Mouse (Mus musculus) layer of hippocampus, adult 18-20 months (tissue): ENCODE measurements around the gene Brd4. TPM values are rescaled to one million over a fixed set of nuclear protein-coding genes. Genes with fewer than 3 reads are reported as not detected.
A peak's percentile ranks its signal among the peaks of the same experiment; 100 is the strongest.

ENCODE experiments used
- DNase-seq, 2 experiments: peaks; one replicate each; pipeline ENCODE4 v3.0.0; 2022; ENCODE audit warnings: low spot score in 2 of 2
- total RNA-seq, 2 experiments: library from RNA; stranded (reverse); gene quantifications; 2 replicates each; pipeline ENCODE4 v1.2.3; 2021

Gene Brd4
- total RNA-seq, 2 experiments from 2014 or later: 109 to 119 TPM

DNA sequence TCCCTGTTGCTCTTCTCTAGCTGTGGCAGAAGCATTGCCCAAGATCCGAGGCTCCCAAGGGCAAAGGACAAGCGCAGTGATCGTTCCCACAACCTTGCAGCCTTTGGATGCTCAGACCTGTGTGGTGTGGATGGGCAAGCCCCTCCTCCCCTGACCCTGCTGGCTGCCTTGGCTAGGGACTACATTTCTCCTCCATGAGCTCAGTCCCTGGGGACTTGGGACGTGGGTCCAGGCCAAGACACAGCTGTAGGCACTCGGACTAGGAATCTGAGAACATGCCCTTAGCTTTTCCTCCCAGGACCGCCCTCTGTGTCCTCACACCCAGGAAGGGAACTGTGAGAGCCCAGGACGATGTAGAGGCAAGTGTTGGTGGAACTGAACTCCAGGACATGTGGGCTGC is 111.4 kb downstream of the Brd4 start:
- DNase-seq: no peak

- DNase-seq: no peak
Observed at GRCm38 (mm10) chr17:32172485-32172884, 112.0 kb downstream of the Brd4 start.

- no peak for DNase-seq
Observed at GRCm38 (mm10) chr17:32169518-32170225, 114.8 kb downstream of the Brd4 start.

DNA sequence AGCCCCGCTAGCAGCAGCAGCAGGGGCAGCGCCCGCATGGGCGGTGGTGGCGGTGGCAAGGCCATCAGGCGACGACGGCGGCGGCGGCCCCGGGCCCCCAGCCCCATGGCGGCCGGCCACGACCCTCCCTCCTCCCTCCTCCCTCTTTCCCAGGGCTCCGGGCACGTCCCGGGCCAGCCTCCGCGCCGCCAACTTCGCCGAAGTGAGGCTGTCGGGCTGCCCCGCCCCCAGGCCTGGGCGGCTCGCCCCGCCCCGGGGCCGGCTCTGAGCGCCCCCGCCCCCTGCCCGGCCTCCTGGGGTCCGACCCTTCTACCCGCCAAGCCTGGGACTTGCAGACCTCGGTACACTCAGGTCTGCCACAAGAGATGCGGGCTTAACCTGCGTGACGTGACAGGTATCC is 117.8 kb downstream of the Brd4 start, which contains the start of gene Notch3:
TSS of gene Notch3 (minus strand) at position 166 of the 400 bp plus-strand sequence.
- DNase-seq: no peak

DNA sequence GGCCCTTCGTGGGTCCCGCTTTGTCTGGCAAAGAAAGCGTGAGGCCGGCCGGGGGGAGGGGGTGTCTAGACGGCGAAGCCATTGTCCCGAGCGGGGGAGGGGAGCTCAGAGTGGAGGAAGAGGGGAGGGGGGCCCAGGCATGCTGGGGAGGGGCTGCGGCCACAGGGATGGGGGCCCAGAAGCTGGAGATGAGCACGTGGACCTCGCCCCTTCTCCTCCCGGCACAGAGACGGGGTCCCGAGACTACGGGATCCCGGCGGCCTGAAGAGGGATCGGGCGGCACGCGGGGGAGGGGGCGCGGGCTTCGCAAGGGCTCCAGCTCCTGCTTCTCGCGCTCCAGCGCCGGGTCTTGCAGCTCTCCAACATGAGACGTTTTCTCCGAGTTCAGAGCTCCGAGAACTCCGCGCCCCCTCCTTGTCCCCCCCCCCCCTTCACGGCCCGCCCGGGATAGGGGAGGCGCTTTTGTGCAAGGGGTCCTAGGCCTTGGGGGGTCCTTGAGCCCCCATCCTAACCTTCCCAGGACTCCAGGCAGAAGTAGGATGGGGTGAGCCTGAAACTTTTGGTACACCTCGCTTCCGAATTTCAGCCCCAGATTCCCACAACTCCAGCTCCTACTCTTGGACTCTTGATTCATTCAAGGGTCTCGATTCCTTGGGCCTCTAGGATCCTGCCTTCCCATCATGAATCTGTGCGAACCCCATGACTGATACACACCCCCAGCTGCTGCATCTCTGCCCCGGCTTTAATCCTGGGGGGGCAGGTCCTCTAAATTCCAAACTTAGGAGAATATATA is 118.5 kb downstream of the Brd4 start:
- DNase-seq: no peak

DNA sequence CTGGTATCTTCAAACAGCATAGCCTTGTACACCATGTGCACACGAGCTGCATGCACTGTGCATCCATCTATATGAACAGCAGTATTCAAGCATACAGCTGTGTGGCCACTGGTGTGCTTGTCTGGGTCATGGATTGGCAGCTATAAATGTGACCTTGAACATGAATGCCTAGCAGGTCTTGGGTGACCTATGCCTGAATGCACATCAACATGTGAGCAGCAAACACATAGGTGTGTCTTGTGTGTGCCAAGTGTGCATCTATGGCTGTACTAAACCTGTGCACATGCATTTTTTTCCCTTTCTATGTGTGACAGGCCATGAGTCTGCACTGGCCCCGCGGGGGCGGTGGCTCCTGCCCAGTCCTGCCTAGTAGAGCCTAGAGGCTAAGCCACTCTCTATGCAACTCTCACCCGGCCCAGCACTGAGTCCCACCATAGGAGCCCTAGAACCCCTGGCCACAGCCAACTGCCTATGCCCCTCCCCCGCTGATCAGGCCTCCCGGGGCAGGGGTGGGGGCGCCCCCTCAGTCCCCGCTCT is 119.2 kb downstream of the Brd4 start:
- DNase-seq: no peak

- DNase-seq: no peak
Observed at GRCm38 (mm10) chr17:32164780-32165179, 119.7 kb downstream of the Brd4 start.

GRCm38 (mm10) chr17:32163910-32164650 is 120.4 kb downstream of the Brd4 start:
- DNase-seq: no peak

DNA sequence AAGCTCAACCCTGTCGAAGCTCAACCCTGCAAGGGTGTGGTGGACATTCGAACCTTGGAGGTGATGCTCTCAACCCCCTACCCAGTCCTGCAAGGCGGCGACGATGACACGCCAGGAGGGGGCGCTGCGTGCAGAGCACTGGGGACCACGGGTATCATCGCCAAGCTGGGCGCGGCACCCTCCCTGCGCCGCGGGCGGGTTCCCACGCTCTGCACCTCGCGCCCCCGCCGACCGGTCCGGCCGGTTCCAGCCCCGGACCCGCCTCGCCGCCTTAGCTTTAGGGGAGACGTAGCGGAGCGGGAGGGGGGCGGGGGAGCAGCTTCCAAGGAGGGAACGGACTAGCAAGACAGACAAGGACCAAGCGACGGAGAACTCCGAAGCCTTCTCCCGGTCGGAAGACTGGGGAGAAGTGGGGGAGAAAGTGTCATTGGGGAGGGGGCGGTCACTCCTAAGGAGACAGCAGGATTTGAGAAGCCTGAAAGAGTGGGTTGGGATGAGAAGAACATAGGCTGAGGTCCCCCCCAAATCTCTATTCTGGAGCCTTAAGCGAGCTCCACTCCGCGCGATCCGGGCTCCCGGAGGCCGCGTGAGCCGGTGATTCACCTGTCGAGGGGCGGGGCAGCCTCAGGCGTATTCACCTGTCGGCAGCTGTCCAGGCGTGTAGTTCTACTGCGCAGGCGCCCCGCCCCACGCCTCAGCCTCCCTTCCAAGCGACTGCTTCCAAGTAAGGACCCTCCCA is 122.2 kb downstream of the Brd4 start:
- DNase-seq: peak in 1 of 2 experiments; percentile 45

GRCm38 (mm10) chr17:32160882-32161281 is 123.6 kb downstream of the Brd4 start:
- DNase-seq: no peak

- DNase-seq: no peak
Observed at GRCm38 (mm10) chr17:32158841-32159240, 125.7 kb downstream of the Brd4 start.

- DNase-seq: no peak
Observed at GRCm38 (mm10) chr17:32146718-32147117, 137.8 kb downstream of the Brd4 start.

Other genes with a start within 250 kb of the Brd4 start
- gene Rrp1b, start 248.6 kb downstream of the Brd4 start, total RNA-seq: 10 to 100 TPM; 17.7 to 17.8 TPM
- gene Hsf2bp, start 248.4 kb downstream of the Brd4 start, total RNA-seq: under 1 TPM; 0.59 to 0.96 TPM
- gene Notch3, start 117.9 kb downstream of the Brd4 start, total RNA-seq: 1 to 10 TPM; 4.4 to 5.0 TPM
- gene Ephx3, start 95.2 kb downstream of the Brd4 start, total RNA-seq: under 1 TPM; 0.30 TPM
- 10 to 100 TPM; 79.0 to 84.6 TPM for gene Akap8, start 36.5 kb upstream of the Brd4 start, total RNA-seq
- 100 to 1,000 TPM; 185 to 206 TPM for gene Akap8l, start 65.9 kb upstream of the Brd4 start, total RNA-seq
- gene Wiz, start 104.7 kb upstream of the Brd4 start, total RNA-seq: 10 to 100 TPM; 48.4 to 51.2 TPM
- 1 to 10 TPM; 3.2 to 5.0 TPM for gene Rasal3, start 118.9 kb upstream of the Brd4 start, total RNA-seq
- gene Pglyrp2, start 139.4 kb upstream of the Brd4 start, total RNA-seq: not detected
- gene Cyp4f39, start 168.0 kb upstream of the Brd4 start, total RNA-seq: under 1 TPM in 1 of 2 experiments, not detected in 1; 0.20 TPM
- 1 to 10 TPM; 2.7 to 4.4 TPM for gene Cyp4f17, start 221.3 kb upstream of the Brd4 start, total RNA-seq